Comparison of ENCODE assay signal across 22 mouse cellular contexts in the genomic region with DNA sequence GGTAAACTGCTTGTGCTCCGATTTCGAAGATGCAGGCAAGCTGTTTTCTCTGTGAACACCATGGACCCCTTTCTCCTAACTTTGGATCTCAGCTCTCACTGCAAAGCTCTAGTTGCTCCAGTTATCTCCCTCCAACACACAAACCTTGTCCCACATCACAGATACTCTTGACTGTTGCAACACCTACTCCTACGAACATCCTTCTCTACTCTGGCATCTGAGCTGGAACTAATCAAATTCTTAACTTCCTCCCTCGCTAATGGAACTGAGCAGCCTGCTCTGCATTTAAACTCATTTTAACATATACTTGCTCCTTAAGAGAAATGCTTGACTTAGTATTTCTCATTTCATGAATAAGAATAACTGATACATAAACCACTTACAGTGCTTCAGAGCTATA. TPM values are rescaled to one million over a fixed set of nuclear protein-coding genes. Genes with fewer than 3 reads are reported as not detected.
"Had no signal": no experiment of that assay in that cellular context is flagged by ENCODE, and none has a peak within 500 bp of the region (broad histone marks: within the 10 kb centered on the region; RNA-seq: fewer than 3 reads in every experiment).

No protein-coding gene starts in this region.

- DNase-seq: kidney, adult 11 months; kidney, adult 8-10 months; kidney, postnatal 10 days; kidney, postnatal 36 days; layer of hippocampus, postnatal 36 days; left cerebral cortex, postnatal 4 days; liver, postnatal 0 days; lung, embryonic 14.5 days; midbrain, embryonic 14.5 days; right cerebral cortex, postnatal 4 days; thymus, adult 18-20 months; thymus, postnatal 36 days had no signal

RNA-seq across cellular contexts. Expression of gene Ros1, which starts 9.1 kb away (rescaled TPM):
- total RNA-seq: layer of hippocampus, postnatal 10 days; layer of hippocampus, postnatal 36 days; left cerebral cortex, adult 8-10 months; left cerebral cortex, postnatal 4 days; megakaryocyte, adult 5-6 weeks; midbrain, postnatal 0 days had no signal
- polyA plus RNA-seq: limb, embryonic 12.5 days; liver, embryonic 11.5 days; liver, postnatal 0 days; macrophage; midbrain, embryonic 14.5 days; midbrain, postnatal 0 days; neural tube, embryonic 11.5 days; neural tube, embryonic 14.5 days; urinary bladder, adult 2 months had no signal

RNA-seq across cellular contexts. Expression of gene Dcbld1, which starts 47.5 kb away (rescaled TPM):
- total RNA-seq: megakaryocyte, adult 5-6 weeks had no signal
